Mouse (Mus musculus) bone marrow macrophage, adult 2 months (primary cell): Measurements from ENCODE around the gene Hivep3.

Source experiments
- CTCF ChIP-seq: IDR thresholded peaks from 2 replicates; pipeline ENCODE4 v1.5.1; 2012; ENCODE audit warnings: low read depth, mild to moderate bottlenecking, low read length, moderate library complexity
- POLR2A ChIP-seq: IDR thresholded peaks from 2 replicates; pipeline ENCODE4 v1.6.1; 2012; ENCODE audit warnings: mild to moderate bottlenecking, low read depth, low read length, borderline replicate concordance

GRCm38 (mm10) chr4:120064696-120065095 lies 331.1 kb downstream of the Hivep3 start, which contains the start of gene AL607142.1:
- no peak for TF ChIP-seq CTCF
- TF ChIP-seq POLR2A, result no peak
